Mouse (Mus musculus) lung, postnatal 14 days (tissue): ENCODE results near the gene Abcb10.
A peak's percentile ranks its signal among the peaks of the same experiment; 100 is the strongest.
"Not testable (repeated sequence)": the region's sequence is repeated elsewhere in the genome, so short reads cannot be mapped to it uniquely, and the experiment has no call there.

Experiments
- DNase-seq: peaks from one replicate; pipeline ENCODE4 v3.0.0; 2021

Gene Abcb10

DNA sequence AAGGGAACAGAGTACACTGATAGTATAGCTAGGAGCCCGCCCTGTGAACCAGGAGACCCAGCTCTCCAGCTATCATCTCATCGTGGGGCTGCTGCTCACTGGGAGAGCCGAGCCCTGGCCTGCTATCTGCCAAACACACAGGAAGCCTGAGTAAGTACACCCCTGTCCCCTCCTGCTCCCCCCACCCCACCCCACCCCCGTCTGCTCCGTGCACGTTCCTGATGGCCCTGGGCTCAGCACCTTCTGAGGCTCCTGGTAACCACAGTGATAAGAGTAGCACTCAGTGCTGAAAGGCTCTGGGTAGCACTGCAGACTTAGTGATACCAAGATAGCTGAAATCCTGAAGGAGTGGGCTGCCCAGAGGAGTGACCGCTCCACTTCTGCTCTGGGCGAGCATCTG, 4.0 kb downstream of the Abcb10 start:
- DNase-seq = no peak

- DNase-seq = peak; percentile 57
These were observed 4.6 kb downstream of the Abcb10 start for GRCm38 (mm10) chr8:123978166-123978838.

DNA sequence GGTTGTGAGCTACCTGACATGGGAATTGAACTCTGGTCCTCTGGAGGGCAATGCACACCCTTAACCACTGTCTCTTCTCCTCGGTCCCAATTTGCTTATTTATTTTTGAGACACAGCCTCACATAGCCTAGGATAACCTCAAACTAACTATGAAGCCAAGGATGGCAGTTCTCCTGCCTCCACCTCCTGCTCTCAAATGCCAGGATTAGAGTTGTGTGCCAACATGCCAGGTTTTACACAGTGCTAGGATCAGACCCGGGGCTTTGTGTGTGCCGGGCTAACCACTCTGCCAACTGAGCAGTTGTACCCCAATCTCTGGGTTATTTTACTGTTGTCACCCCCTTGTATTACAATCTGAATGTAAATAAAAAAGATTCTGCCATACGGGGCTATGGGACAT, 5.4 kb downstream of the Abcb10 start:
- DNase-seq = no peak

GRCm38 (mm10) chr8:123973495-123973894, 9.4 kb downstream of the Abcb10 start:
- no peak for DNase-seq

DNA sequence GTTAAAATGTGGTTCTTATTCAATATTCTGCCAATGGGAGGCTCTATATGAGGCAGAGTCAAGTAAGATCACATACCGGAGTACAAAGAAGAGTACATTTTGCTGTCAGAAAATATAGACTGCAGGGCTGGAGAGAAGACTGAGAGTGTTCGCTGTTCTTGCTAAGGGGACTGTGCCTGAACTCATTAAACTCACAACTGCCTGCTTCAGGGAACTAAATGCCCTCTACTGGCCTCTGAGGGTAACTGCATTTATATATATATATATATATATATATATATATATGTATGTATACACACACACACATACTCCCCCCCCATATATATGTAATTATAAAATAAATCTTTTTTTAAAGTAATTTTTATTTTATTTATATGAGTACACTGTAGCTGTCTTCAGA, 16.0 kb downstream of the Abcb10 start:
- DNase-seq = no peak

DNA sequence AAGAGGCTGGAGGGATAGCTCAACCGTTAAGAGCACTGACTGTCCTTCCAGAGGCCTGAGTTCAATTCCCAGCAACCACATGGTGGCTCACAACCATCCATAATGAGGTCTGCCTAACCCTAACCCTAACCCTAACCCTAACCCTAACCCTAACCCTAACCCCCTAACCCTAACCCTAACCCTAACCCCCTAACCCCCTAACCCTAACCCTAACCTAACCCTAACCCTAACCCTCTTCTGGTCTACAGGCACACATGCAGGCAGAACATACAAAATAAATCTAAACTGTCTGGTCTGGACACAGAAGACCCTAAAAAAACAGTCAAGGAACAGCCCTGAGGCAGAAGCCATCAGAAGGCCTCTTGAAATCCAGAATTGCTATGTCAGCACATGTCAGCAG, 21.6 kb downstream of the Abcb10 start:
- DNase-seq = no peak

GRCm38 (mm10) chr8:123960556-123960955, 22.4 kb downstream of the Abcb10 start:
- not testable (repeated sequence) for DNase-seq

DNA sequence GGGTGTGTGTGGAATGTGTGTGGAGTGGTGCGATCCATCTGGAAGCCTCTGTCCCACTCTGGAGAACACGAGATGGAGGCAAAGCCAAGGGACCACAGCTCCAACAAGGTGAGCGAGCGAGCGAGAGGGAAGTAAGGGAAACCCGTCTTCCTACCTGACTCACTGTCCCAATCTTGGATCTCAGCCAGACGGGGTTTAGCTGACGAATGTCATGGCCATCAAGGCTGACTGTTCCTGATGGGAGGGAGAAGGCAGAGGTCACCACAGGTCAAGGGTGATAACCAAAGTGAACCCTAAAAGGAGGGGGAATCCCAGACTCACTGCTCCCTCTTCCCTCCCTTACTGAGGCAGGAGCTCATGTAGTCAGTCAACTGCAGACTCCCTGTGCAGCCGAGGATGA, 22.9 kb downstream of the Abcb10 start:
- DNase-seq = no peak

DNA sequence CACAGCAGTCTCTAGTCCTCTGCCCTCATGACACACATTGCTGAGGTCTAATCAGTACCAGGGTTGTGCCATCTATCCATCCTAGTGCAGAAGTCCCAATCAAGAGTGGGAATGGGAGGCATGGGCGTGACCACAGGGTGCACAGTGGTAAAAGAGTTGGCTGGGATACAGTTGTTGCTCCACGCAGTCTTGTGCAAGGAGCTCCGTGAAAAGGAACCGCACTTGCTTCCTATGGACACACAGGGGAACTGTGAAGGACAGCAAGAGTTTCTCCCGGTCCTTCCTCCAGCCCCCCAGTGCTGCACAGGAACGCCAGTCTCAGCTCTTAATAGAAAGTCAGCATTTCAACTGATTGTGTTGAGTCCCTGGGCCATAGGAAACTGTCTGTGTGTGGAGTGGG, 23.4 kb downstream of the Abcb10 start:
- no peak for DNase-seq

GRCm38 (mm10) chr8:123958130-123958529, 24.8 kb downstream of the Abcb10 start:
- DNase-seq = no peak

DNA sequence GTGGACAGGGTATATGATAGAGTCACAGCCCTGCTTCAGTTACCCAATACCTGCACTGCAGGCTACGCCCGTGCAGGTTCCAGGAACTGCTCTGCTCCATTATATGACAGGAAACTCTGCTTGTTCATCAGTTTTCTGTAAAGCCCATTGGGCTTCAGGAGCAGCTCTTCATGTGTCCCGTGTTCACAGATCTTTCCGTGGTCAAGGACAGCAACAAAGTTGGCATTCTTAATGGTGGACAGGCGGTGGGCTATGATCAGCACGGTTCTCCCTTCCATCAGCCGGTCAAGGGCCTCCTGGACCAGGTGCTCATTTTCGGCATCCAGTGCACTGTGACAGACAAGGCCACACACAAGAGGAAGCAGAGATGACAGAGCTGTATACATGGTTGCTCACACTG, 28.7 kb downstream of the Abcb10 start:
- DNase-seq = no peak

DNA sequence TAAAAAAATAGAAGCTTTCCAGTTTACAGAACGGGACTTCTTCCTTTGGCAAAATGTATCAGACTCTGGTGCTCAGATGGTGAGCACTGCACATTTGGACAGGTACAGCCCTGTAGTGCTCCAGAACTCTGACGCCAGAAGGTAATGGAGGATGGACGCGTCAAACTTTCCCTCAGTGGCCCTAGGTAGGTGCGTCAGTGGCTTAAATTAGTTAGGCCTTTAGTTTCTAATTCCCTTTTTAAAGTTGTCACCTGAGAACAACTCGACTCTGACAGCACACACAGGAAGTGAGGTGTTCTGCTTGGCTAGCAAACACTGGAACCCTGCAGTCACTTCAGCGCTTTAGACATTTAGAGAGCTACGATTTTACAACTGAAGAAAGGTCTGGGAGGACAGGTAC, 29.2 kb downstream of the Abcb10 start:
- DNase-seq = no peak

DNA sequence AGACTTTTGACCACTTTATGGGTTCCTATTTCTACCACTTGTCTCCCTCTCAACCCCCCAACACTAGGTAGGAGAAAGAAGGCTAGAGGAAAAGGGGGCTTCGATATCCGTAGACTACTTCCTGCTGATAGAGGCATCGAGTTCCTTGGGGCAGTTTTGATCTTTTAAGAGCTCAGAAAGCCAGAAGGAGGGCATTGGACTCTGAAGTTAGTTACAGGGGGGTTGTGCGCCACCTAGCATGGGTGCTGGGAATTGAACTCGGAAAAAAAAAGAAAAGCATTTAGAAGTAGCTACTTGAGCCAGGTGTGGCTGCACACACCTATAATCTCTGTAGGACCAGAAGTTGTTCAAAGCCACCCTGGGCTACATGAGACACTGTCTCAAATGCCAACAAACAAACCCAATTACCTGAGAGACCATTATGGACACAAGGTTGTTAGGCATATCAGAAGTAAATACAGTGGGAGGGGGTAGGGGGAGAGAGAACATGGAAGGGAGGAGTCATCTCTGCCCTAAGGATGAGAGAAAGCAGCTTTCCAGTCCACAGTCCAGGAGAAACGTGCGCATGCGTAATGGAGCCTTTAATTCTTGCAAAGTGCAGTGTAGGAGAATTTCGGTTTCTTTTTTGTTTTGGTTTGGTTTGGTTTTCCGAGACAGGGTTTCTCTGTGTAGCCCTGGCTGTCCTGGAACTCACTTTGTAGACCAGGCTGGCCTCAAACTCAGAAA, 32.7 kb downstream of the Abcb10 start:
- peak; percentile 62 for DNase-seq

- DNase-seq = no peak
These were observed 33.3 kb downstream of the Abcb10 start for GRCm38 (mm10) chr8:123949686-123949986.

GRCm38 (mm10) chr8:123948942-123949685, 33.8 kb downstream of the Abcb10 start, which contains the start of gene Nup133:
Gene Nup133, minus strand, starts transcription at chr8:123949265.
- DNase-seq = peak; percentile 100

- DNase-seq = no peak
These were observed 53.9 kb downstream of the Abcb10 start for GRCm38 (mm10) chr8:123929026-123929425.

- no peak for DNase-seq
These were observed 57.3 kb downstream of the Abcb10 start for GRCm38 (mm10) chr8:123925671-123926070.

DNA sequence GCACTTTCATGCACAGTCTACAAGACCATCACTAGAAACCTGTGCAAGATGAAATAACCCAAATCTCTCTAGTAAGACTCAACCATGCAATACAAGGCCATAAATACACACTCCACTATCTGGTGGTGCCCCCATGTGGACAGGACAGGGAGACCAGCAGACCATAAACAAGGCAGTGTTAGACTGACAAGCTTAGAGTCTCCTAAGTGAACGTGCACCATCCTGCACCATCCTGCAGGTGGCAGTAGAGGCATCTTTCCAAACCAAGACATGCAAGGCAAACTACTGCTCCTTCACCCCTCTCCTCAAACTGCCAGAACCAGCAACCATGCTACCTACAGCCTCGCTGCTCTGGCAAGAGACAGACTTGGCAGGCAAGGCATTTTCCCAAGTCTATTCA, 58.2 kb downstream of the Abcb10 start:
- peak; percentile 81 for DNase-seq

GRCm38 (mm10) chr8:123914635-123915034, 68.3 kb downstream of the Abcb10 start:
- DNase-seq = no peak

GRCm38 (mm10) chr8:123912265-123912664, 70.7 kb downstream of the Abcb10 start:
- DNase-seq = no peak

- DNase-seq = no peak
These were observed 75.3 kb downstream of the Abcb10 start for GRCm38 (mm10) chr8:123907604-123908003.

DNA sequence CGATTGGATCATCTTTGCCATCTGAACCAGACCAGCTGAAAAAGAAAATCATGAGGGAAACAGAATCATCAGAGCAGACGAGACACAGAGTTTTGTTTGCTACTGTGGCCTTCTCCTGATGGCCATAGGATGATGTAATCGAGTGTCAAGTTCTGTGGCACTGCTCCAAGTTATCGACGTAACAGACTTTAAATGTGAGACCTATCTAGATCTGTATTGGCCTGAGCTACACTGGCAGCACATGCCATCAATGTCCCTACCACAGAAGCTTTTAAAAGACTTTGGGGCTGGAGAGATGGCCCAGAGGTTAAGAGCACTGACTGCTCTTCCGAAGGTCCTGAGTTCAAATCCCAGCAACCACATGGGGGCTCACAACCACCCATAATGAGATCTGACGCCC, 80.3 kb downstream of the Abcb10 start:
- no peak for DNase-seq
